Mouse (Mus musculus) thymus, postnatal 25 days (tissue): ENCODE measurements around the gene Mlf2.
"Not testable (repeated sequence)": the region's sequence is repeated elsewhere in the genome, so short reads cannot be mapped to it uniquely, and the experiment has no call there.

Experiments used
- DNase-seq: peaks from one replicate; pipeline ENCODE4 v3.0.0; 2022

Mlf2 gene

DNA sequence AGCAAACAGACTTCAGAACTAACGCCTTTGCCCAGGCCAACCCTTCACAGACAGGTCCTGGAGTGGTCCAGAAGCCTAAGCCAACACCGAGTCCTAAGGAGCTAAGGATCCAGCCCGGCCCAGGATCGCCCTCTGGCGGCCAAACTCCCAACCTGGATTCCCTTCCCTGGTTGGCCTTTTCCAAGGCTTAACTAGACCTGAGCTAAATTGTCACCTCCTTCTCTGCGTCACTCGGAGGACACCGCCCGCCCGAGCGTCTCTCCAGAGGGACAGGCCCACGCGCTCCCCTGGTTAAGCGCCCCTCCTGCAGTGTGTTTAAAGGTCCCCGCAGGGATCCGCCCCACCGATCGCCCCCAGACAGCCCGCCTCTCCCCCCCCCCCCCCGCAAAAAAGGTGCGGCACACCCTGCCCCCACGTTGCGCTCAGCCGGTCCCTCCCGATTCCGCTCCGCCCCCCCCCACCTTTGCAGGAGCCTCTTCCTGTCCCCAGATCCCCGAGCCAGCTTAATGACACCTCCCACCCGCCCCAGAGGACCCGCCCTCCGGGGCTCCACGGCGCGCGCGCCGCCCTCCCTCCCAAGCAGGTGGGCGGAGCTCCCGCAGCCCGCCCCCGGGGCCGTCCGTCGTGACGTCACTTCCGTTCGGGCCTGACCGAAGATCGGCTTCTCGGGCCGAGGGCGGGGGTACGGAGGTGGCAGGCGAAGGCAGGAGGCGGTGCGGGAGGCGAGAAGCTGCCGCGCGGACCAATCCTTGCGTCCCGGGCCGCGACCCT is at the start of gene Mlf2:
Mlf2 (plus strand) TSS at position 633 of the 771 bp plus-strand sequence.
- peak; percentile 99 for DNase-seq

- no peak for DNase-seq
Observed at GRCm38 (mm10) chr6:124881821-124882220, 49.4 kb upstream of the Mlf2 start.

- DNase-seq, result no peak
Observed at GRCm38 (mm10) chr6:124883351-124883750, 47.8 kb upstream of the Mlf2 start.

- DNase-seq, result peak; percentile 78
Observed at GRCm38 (mm10) chr6:124884714-124885500, 46.3 kb upstream of the Mlf2 start.

- peak; percentile 72 for DNase-seq
Observed at GRCm38 (mm10) chr6:124885956-124886381, 45.2 kb upstream of the Mlf2 start.

DNA sequence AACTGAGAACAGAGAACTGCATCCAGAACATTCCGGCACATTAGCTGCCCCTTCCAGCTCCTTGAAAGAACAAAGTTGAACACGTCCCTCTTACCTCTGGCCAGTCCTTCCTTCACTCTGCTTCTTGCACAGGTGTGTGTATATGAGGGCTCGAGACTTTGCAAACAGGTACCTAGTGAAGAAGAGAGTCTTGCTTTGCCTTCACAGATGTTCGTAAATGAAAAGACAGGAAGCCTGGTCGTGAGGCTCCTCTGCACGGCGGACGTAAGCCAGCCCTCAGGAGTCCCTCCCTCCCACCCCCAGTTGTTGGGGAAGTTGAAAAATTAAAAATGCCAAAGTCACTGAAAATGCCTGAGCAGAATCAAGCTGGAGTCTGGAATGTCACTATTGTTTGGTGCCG is 43.2 kb upstream of the Mlf2 start, which contains the start of gene Cd4:
Cd4 (minus strand) TSS at position 236 of the 400 bp plus-strand sequence.
- DNase-seq, result peak; percentile 65

GRCm38 (mm10) chr6:124888555-124889125 is 42.5 kb upstream of the Mlf2 start:
- DNase-seq, result peak; percentile 53

GRCm38 (mm10) chr6:124890997-124891396 is 40.2 kb upstream of the Mlf2 start:
- DNase-seq, result no peak

- not testable (repeated sequence) for DNase-seq
Observed at GRCm38 (mm10) chr6:124894113-124894512, 37.1 kb upstream of the Mlf2 start.

- DNase-seq, result peak; percentile 59
Observed at GRCm38 (mm10) chr6:124898359-124898758, 32.8 kb upstream of the Mlf2 start.

- DNase-seq, result peak; percentile 88
Observed at GRCm38 (mm10) chr6:124900056-124900800, 31.0 kb upstream of the Mlf2 start.

DNA sequence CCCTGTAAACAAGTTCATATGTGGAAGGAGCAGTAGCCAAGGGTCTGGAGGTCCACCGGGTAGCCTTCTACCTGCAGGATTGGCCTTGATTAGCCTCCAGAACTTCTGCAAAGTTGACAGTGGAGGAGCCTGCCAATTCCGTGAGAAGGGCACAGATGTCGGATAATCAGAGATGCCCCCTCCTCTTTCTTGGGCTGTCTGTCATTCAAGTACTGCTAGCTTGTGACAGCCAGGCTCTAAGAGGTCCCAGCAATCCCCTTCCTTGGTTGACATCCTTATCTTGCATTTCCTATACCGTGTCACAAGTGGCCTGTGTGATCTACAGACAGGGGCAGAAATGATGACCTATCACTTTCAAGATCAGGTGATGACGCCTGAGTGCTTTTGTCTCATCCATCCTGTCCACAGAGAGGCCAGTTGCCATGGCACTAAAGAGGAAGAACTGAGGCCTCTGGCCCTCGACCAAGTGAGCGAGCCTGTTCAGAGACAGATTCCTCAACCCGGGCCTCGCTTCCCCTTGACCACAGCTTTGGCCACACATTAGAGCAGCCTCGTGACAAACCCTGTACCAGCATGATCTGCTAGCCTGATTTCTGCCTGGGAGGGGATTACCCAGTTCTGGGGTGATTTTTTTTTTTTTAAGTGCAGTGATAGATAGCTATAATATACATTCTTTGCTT is 30.2 kb upstream of the Mlf2 start:
- peak; percentile 71 for DNase-seq

DNA sequence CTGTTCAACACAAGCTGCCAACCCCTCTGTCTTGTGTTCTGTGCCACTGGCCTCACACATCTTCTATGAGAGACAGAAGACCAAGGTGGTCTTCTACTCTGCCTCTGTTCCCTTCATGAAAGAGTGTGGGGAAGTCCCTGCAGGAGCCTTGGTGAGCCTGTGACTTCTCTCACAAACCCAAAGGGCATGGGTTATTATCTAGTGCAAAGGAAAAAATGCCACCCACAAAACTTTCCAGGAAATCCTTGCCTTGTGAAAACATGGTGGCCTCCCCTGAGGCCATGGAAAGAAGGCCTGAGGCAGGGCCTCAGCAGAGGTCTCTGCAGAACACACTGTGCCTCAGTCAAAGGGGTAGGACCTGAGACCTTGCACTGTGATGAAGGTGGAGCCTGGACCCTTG is 29.3 kb upstream of the Mlf2 start:
- peak; percentile 45 for DNase-seq

DNA sequence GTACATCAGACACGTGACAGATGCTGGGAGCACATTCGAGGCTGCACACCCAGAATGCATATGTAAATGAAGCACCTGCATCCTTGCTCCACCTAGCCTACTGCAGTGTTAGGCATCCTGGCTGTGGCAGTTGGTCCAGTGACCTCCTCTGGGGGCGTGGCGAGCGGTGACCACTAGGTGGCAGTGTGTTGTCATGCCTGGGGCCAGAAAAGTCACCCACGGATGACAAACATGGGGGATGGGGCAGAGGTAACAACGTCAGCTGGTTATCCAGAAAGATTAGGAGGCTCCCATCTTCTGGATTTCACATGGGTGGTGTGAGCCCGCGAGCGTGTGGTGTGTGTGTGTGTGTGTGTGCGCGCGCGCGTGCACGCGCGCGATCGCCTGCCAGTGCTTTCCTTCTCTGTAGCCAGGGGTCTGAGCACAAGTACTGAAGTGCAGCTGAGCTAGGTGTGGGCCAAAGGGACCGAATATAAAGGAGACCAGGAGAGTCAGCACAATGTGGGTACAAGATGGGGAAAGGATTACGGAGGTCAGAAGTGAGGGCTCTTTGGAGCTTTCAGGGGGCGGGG is 27.5 kb upstream of the Mlf2 start:
- DNase-seq, result peak; percentile 99

GRCm38 (mm10) chr6:124904161-124904981 is 26.8 kb upstream of the Mlf2 start:
- DNase-seq, result peak; percentile 73

GRCm38 (mm10) chr6:124904991-124905860 is 26.0 kb upstream of the Mlf2 start:
- DNase-seq, result no peak

DNA sequence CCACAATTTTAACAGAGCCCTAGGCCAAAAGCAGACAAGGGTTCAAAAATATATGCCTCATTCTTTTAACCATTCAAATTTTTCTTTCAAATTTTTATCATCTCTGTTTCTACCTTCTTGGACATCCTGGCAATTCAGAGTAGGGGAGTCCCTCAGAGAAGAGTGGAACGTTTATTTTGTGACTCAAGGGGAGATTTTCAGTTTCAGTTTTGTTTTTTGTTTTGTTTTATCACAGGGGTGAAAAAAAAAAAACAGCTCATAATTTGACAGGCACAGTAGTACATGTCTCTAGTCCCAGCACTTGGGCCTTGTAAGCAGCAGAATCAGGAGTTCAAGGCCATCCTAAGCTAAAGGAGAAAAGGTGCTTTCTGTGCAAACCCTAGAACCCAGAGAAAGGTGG is 23.4 kb upstream of the Mlf2 start:
- no peak for DNase-seq

DNA sequence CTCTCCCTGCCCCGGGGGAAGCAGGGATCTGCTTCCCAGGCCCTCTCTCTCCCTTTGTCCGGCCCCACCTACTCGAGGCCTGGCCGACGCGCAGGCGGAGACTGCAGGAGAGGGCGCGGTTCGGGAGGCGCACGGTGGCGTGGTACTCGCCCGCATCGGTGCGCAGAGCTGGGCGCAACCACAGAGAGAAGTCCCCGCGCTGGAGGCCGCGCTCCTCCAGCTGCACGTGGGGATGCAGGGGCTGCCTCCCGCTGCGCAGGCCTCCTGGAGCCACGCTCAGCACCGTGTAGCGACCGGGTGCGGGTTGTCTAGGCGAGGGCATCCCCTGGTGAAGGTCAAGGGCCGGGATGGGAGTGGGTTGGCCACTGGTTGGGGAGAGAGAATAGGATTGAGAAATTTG is 21.2 kb upstream of the Mlf2 start:
- no peak for DNase-seq

- peak; percentile 66 for DNase-seq
Observed at GRCm38 (mm10) chr6:124911533-124912218, 19.5 kb upstream of the Mlf2 start, which contains the start of gene Lag3. Gene Lag3 (minus strand): TSS chr6:124911705.
